Mouse (Mus musculus): ENCODE measurements around the gene Zbtb43. TPM values are rescaled to one million over a fixed set of nuclear protein-coding genes. Genes with fewer than 3 reads are reported as not detected.
A peak's percentile ranks its signal among the peaks of the same experiment; 100 is the strongest.

Gene Zbtb43
- polyA plus RNA-seq, 1 experiment from 2014 or later: 8.4 TPM

DNA sequence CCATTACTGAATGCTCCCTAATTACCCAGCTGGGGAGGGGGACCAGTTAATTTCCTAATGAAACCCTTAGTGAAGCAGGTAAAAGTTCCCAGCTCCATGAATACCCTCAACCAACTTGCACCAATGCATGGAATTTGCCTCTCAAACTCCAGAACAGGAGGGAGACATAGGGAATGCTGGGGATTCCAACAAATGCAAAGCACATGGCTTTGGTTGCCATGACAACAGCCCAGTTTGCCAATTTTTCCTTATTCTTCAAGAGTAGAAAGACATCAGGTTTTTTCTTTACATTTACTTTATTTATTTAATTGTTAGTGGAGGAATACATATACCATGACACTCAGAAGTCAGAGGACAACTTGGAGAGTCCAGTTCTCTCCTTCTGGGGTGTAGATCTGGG, 7.6 kb upstream of the Zbtb43 start:
- no peak overlapping the region for H3K27ac ChIP-seq
- H3K36me3 ChIP-seq: no peaks in the 10 kb centered on the region
- ATAC-seq: no peak
- H3K4me2 ChIP-seq: no peak overlapping the region
- H3K9ac ChIP-seq: no peak overlapping the region
- H3K4me3 ChIP-seq: no peak overlapping the region
- no peaks in the 10 kb centered on the region for H3K4me1 ChIP-seq
- peaks cover 16% of the 10 kb centered on the region; the same call in 1 of the 2 replicates for H3K27me3 ChIP-seq (replicated peaks)
- H3K9me3 ChIP-seq (replicated peaks): 0 out of 2 replicates have a peak, but pooled peaks cover 3% of the 10 kb centered on the region

DNA sequence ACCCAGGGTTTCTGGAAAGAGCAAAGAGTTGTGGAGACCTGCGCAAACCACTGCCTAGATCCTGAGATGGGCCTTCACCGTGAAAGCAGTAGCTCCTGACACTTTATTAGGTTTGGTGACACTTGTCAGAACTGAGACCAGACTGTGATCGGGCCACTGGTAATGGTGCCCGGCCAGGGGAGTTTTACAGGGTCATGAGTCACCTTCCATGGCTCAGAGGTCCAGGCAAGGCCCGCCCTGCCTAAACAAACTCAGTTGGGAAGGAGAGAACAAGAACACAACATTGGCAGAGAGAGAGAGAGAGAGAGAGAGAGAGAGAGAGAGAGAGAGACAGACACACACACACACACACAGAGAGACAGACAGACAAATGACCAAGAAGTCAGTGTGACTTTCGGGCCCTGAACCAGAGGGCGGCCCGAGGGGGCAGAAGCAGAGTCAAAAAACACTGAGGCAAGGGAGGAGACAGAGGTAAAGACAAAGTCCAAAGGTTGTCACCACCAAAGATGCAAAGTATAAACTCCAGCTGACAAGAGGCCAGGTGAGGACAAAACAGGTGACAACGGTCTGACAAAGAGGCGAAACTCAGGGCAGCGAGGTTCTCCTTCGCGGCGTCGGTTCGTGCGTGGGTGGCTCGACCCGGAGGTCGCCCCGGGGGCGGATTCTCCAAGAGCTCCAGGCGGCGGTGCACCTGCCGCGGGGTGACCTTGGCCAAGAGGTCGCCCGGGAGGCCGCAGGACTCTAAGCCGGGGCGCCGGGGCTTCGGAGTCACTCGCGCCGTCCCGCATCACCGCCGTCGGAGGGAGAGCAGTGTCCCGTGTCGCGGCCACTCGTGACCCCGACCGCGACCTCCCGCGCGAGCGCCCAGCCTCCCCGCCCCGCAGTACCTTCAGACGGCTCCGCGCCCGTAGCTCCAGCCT, 553 bp downstream of the Zbtb43 start:
- Histone ChIP-seq H3K4me2 (peak overlapping the region; percentile 83), H3K36me3 (peaks cover 23% of the 10 kb centered on the region), H3K27ac (peak overlapping the region; percentile 73), H3K9me3 (replicated peaks) (0 out of 2 replicates have a peak, but pooled peaks cover 3% of the 10 kb centered on the region), H3K4me3 (peak overlapping the region; percentile 92), H3K27me3 (replicated peaks) (peaks cover 4% of the 10 kb centered on the region; the same call in 1 of the 2 replicates), H3K4me1 (peaks cover 32% of the 10 kb centered on the region), H3K9ac (peak overlapping the region; percentile 96)
- 4% methylated on average over 54 of the region's 57 CpGs for WGBS (ENCODE audit: insufficient replicate concordance)
- peak; percentile 69 for ATAC-seq

DNA sequence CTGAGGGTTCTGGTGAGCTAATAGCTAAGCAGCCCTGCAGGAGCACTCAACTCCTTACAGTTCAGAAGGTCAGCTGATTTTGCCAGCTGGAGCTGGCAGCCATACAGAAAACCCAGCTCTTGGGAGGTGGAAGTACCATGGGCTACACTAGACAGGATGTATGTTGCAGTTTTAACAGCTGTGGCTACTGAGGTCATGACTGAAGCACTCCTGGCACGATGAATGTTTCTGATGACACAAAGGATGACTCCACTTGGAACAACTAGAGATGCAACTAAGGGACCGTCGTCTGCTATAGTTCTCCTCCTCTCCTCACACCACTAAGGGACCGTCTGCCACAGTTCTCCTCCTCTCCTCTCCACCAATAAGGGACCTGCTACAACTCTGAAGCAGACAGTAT, 2.4 kb downstream of the Zbtb43 start:
- Histone ChIP-seq H3K27ac (no peak overlapping the region), H3K27me3 (replicated peaks) (no peaks in the 10 kb centered on the region), H3K4me3 (no peak overlapping the region), H3K9ac (no peak overlapping the region), H3K36me3 (peaks cover 41% of the 10 kb centered on the region), H3K9me3 (replicated peaks) (no peaks in the 10 kb centered on the region), H3K4me2 (no peak overlapping the region), H3K4me1 (peaks cover 32% of the 10 kb centered on the region)
- WGBS (ENCODE audit: insufficient replicate concordance): 81% methylated on average over 4 of the region's 4 CpGs
- ATAC-seq: no peak

- H3K4me2 ChIP-seq: no peak overlapping the region
- 79% methylated on average over 5 of the region's 5 CpGs for WGBS (ENCODE audit: insufficient replicate concordance)
- no peak overlapping the region for H3K4me3 ChIP-seq
- no peaks in the 10 kb centered on the region for H3K9me3 ChIP-seq (replicated peaks)
- H3K9ac ChIP-seq: no peak overlapping the region
- H3K27me3 ChIP-seq (replicated peaks): no peaks in the 10 kb centered on the region
- H3K4me1 ChIP-seq: peaks cover 36% of the 10 kb centered on the region
- ATAC-seq: no peak
- no peak overlapping the region for H3K27ac ChIP-seq
- peaks cover 49% of the 10 kb centered on the region for H3K36me3 ChIP-seq
Measured at GRCm38 (mm10) chr2:33465215-33465614, 3.1 kb downstream of the Zbtb43 start.

DNA sequence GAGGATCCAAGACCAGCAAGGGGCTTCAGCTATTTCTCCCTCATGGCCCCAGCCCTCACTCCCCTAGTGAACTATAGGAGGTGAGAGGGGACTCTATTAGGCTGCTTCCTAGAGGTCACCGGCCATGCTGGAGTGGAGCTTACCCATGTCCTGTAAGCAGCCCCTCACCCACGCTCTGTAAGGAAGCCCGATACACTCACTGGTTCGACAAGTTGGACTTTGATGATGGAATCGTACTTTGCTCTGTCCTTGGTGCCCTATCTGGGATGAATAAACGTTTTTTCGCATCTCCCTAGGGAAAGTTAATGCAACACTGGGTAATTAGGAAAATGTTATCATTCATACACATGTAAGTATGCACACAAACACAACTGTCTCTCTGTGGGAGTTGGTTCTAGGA, 6.3 kb downstream of the Zbtb43 start:
- no peak for ATAC-seq
- 75% methylated on average over 7 of the region's 7 CpGs for WGBS (ENCODE audit: insufficient replicate concordance)

GRCm38 (mm10) chr2:33461066-33461465, 7.3 kb downstream of the Zbtb43 start:
- peaks cover 80% of the 10 kb centered on the region for H3K36me3 ChIP-seq
- H3K27me3 ChIP-seq (replicated peaks): no peaks in the 10 kb centered on the region
- H3K27ac ChIP-seq: no peak overlapping the region
- ATAC-seq: no peak
- H3K4me2 ChIP-seq: no peak overlapping the region
- no peak overlapping the region for H3K9ac ChIP-seq
- H3K4me3 ChIP-seq: no peak overlapping the region
- WGBS (ENCODE audit: insufficient replicate concordance): 72% methylated on average over 1 of the region's 1 CpGs
- H3K9me3 ChIP-seq (replicated peaks): no peaks in the 10 kb centered on the region
- H3K4me1 ChIP-seq: peaks cover 25% of the 10 kb centered on the region

More for the DNA sequence above, 6.3 kb downstream of the Zbtb43 start:
- no peak overlapping the region for H3K27ac ChIP-seq
- H3K4me3 ChIP-seq: no peak overlapping the region
- H3K27me3 ChIP-seq (replicated peaks): no peaks in the 10 kb centered on the region
- H3K9me3 ChIP-seq (replicated peaks): no peaks in the 10 kb centered on the region
- H3K9ac ChIP-seq: no peak overlapping the region
- no peak overlapping the region for H3K4me2 ChIP-seq
- peaks cover 76% of the 10 kb centered on the region for H3K36me3 ChIP-seq
- H3K4me1 ChIP-seq: peaks cover 35% of the 10 kb centered on the region

DNA sequence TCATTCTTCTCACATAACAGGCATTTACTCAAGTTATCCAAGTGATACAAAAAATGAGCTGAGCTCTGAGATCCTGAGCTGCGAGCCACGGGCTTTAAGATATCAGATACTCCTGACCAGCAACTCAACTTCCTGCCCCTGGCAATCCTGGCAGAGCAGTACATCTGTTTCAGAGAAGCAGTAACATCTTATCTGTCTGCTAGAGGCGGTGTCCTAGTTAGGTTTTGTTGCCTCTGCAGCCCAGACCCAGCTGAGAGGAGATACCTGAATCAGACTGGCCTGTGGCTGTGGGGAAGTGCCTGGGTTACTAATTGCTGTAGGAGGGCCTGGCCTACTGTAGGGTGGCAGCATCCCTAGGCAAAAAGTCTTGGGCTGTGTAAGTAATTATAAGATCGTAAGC, 8.7 kb downstream of the Zbtb43 start:
- Histone ChIP-seq H3K27ac (no peak overlapping the region), H3K9me3 (replicated peaks) (no peaks in the 10 kb centered on the region), H3K4me1 (peaks cover 16% of the 10 kb centered on the region), H3K36me3 (peaks cover 85% of the 10 kb centered on the region), H3K4me3 (no peak overlapping the region), H3K4me2 (no peak overlapping the region), H3K27me3 (replicated peaks) (no peaks in the 10 kb centered on the region), H3K9ac (no peak overlapping the region)
- 39% methylated on average over 4 of the region's 4 CpGs for WGBS (ENCODE audit: insufficient replicate concordance)
- peak; percentile 54; the same call in 1 of the 2 replicates for ATAC-seq

DNA sequence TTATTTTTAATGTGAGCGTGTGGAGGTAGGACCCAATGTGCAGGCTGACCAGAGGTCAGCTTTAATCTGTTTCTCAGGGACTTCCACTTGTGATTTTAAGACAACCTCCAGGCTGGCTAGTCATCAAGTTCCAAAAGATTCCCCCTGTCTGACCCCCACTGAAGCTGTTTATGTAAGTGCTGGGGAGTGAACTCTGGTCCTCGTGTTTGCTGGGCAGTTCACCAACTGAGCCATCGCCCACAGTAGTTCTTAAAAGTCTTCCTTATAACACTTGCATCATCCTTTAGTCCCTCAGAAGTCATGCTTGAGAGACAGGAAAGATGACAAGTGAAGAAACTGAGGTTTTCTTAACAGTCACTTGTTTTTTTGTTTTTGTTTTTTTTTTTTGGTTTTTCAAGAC, 11.7 kb downstream of the Zbtb43 start:
- no peak overlapping the region for H3K4me2 ChIP-seq
- WGBS (ENCODE audit: insufficient replicate concordance): 73% methylated on average over 3 of the region's 3 CpGs
- H3K36me3 ChIP-seq: peaks cover 82% of the 10 kb centered on the region
- H3K4me1 ChIP-seq: peaks cover 26% of the 10 kb centered on the region
- no peak overlapping the region for H3K4me3 ChIP-seq
- no peak overlapping the region for H3K9ac ChIP-seq
- no peaks in the 10 kb centered on the region for H3K9me3 ChIP-seq (replicated peaks)
- no peak overlapping the region for H3K27ac ChIP-seq
- ATAC-seq: no peak
- no peaks in the 10 kb centered on the region for H3K27me3 ChIP-seq (replicated peaks)

GRCm38 (mm10) chr2:33456242-33456641, 12.1 kb downstream of the Zbtb43 start:
- Histone ChIP-seq H3K9me3 (replicated peaks) (no peaks in the 10 kb centered on the region), H3K9ac (no peak overlapping the region), H3K4me1 (peaks cover 26% of the 10 kb centered on the region), H3K27me3 (replicated peaks) (no peaks in the 10 kb centered on the region), H3K4me2 (no peak overlapping the region), H3K4me3 (no peak overlapping the region), H3K36me3 (peaks cover 82% of the 10 kb centered on the region), H3K27ac (no peak overlapping the region)
- ATAC-seq: no peak
- WGBS (ENCODE audit: insufficient replicate concordance): 91% methylated on average over 5 of the region's 5 CpGs

- WGBS (ENCODE audit: insufficient replicate concordance): 72% methylated on average over 3 of the region's 3 CpGs
- Histone ChIP-seq H3K27me3 (replicated peaks) (no peaks in the 10 kb centered on the region), H3K27ac (no peak overlapping the region), H3K4me1 (peaks cover 24% of the 10 kb centered on the region), H3K9me3 (replicated peaks) (no peaks in the 10 kb centered on the region), H3K9ac (no peak overlapping the region), H3K4me3 (no peak overlapping the region), H3K36me3 (peaks cover 82% of the 10 kb centered on the region), H3K4me2 (no peak overlapping the region)
- no peak for ATAC-seq
Measured at GRCm38 (mm10) chr2:33455350-33455749, 13.0 kb downstream of the Zbtb43 start.

- no peak overlapping the region for H3K4me2 ChIP-seq
- H3K36me3 ChIP-seq: peaks cover 82% of the 10 kb centered on the region
- peaks cover 18% of the 10 kb centered on the region for H3K4me1 ChIP-seq
- ATAC-seq: no peak
- H3K9me3 ChIP-seq (replicated peaks): no peaks in the 10 kb centered on the region
- 86% methylated on average over 8 of the region's 8 CpGs for WGBS (ENCODE audit: insufficient replicate concordance)
- no peak overlapping the region for H3K4me3 ChIP-seq
- no peak overlapping the region for H3K9ac ChIP-seq
- no peaks in the 10 kb centered on the region for H3K27me3 ChIP-seq (replicated peaks)
- H3K27ac ChIP-seq: no peak overlapping the region
Measured at GRCm38 (mm10) chr2:33454816-33455215, 13.5 kb downstream of the Zbtb43 start.

DNA sequence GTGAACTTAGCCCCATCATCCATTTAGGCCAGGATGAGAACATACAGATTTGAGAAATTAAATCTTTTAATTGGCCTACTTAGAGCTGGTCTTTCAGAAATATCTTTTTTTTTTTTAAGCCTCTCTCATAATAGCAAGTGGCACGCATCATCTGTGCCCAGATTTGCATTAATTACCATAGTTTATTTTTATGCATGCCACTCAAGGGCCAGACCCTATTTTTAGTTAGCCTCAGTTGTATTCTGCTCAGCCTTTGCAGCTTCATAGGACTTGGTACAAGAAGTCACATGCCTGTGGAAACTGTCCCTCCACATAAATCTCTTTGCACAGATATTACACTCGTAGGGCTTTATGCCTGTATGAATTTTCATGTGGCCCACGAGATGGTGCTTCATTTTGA, 14.9 kb downstream of the Zbtb43 start:
- Histone ChIP-seq H3K9me3 (replicated peaks) (no peaks in the 10 kb centered on the region), H3K27me3 (replicated peaks) (no peaks in the 10 kb centered on the region), H3K4me3 (no peak overlapping the region), H3K4me1 (peaks cover 11% of the 10 kb centered on the region), H3K4me2 (no peak overlapping the region), H3K36me3 (peaks cover 85% of the 10 kb centered on the region), H3K27ac (no peak overlapping the region), H3K9ac (no peak overlapping the region)
- ATAC-seq: no peak
- WGBS (ENCODE audit: insufficient replicate concordance): 85% methylated on average over 3 of the region's 3 CpGs

Measured in liver, embryonic 12.5 days (tissue).